Comparison of ENCODE assay signal across 8 mouse cellular contexts in the genomic region with DNA sequence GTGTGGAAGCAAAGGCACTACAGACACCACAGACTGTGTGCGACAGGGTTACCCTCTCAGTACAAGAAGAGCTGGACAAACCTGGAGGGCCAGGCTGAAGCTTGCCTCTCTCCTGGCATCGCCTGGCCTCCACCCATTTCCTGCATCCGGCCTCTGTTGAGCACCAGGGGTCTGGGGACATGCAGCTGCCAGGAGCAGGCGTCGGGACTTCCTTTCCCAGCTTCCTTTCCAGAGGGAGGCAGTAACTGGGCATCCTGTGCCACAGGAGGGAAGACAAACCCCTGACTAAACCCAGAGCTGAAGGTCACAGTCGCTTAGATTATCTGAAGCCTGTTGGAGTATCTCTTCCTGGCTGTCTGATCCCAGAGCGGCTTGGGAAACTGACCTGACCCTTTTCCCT. TPM values are rescaled to one million over a fixed set of nuclear protein-coding genes. Genes with fewer than 3 reads are reported as not detected.
DNase-seq lines count a peak whose midpoint lies in the region; ATAC-seq and TF ChIP-seq lines count a peak whose summit lies in the region.
"Had no signal": no experiment of that assay in that cellular context is flagged by ENCODE, and none has a peak within 500 bp of the region (broad histone marks: within the 10 kb centered on the region; RNA-seq: fewer than 3 reads in every experiment).

No protein-coding gene starts in this region.

- H3K4me1 ChIP-seq in lung, adult 2 months (ENCODE audit: control insufficient read depth, insufficient read depth, low read length) = peaks cover 9% of the 10 kb centered on the region
- peaks cover 17% of the 10 kb centered on the region for H3K4me1 ChIP-seq in heart, embryonic 16.5 days (ENCODE audit: control insufficient read depth, insufficient read depth, low read length)
- H3K4me1 ChIP-seq: hindbrain, embryonic 12.5 days had no signal

- H3K4me3 ChIP-seq in lung, adult 2 months (replicated peaks; ENCODE audit: extremely low read depth, low read depth, low read length) = no peak overlapping the region
- H3K4me3 ChIP-seq in heart, embryonic 16.5 days (ENCODE audit: low read length) = no peak overlapping the region
- H3K4me3 ChIP-seq: hindbrain, embryonic 12.5 days had no signal

- TF ChIP-seq POLR2A in lung, adult 2 months (IDR thresholded peaks at IDR 0.05; ENCODE audit: borderline replicate concordance, extremely low read depth, low read depth, low read length) = no peak

- DNase-seq in lung, adult 18-20 months = peak; percentile 72 to 84
- no peak for DNase-seq in lung, adult 2 months
- DNase-seq in kidney, postnatal 10 days = peak; percentile 68
- peak; percentile 85 for DNase-seq in lung, postnatal 25 days (ENCODE audit: low spot score)
- no peak for DNase-seq in ovary, postnatal 10 days (ENCODE audit: low spot score)
- DNase-seq in urinary bladder, postnatal 36 days (ENCODE audit: low spot score in 2 of 2) = no peak

- H3K36me3 ChIP-seq in heart, embryonic 16.5 days (ENCODE audit: control insufficient read depth, insufficient read depth) = no peaks in the 10 kb centered on the region
- H3K36me3 ChIP-seq: hindbrain, embryonic 12.5 days had no signal

- WGBS in lung, adult 2 months = 38% methylated on average over 7 of the region's 7 CpGs
- WGBS in heart, embryonic 16.5 days = 51% methylated on average over 7 of the region's 7 CpGs

- H3K9me3 ChIP-seq in heart, embryonic 16.5 days (replicated peaks; ENCODE audit: control insufficient read depth, low read length) = no peaks in the 10 kb centered on the region
- H3K9me3 ChIP-seq: hindbrain, embryonic 12.5 days had no signal

- H3K4me2 ChIP-seq in heart, embryonic 16.5 days (ENCODE audit: low read depth, low read length) = no peak overlapping the region
- H3K4me2 ChIP-seq: hindbrain, embryonic 12.5 days had no signal

- no peaks in the 10 kb centered on the region for H3K27me3 ChIP-seq in heart, embryonic 16.5 days (ENCODE audit: control insufficient read depth, insufficient read depth, low read length)
- H3K27me3 ChIP-seq: hindbrain, embryonic 12.5 days had no signal

- ATAC-seq in heart, embryonic 16.5 days (replicated peaks; ENCODE audit: extremely low read depth, insufficient read depth, low FRiP score) = no peak

- no peak for TF ChIP-seq CTCF in lung, adult 2 months (IDR thresholded peaks at IDR 0.05; ENCODE audit: insufficient read depth, low read length)

- H3K27ac ChIP-seq in heart, embryonic 16.5 days (ENCODE audit: low read length) = peak overlapping the region; percentile 8; the same call in 1 of the 2 replicates
- H3K27ac ChIP-seq: hindbrain, embryonic 12.5 days had no signal

- no peak overlapping the region for H3K9ac ChIP-seq in heart, embryonic 16.5 days (ENCODE audit: low read length)
- H3K9ac ChIP-seq: hindbrain, embryonic 12.5 days had no signal

RNA-seq across cellular contexts. Expression of a gene that starts 15.8 kb away (rescaled TPM):
- 9.7 and 11.3 TPM in 2 replicates for polyA plus RNA-seq in lung, adult 2 months (2012; rRNA removed)
- polyA plus RNA-seq in heart, embryonic 16.5 days (2015; fragmentation: Nextera tagmentation; extraction: Ambion mirVana) = 6.7 and 8.1 TPM in 2 replicates

RNA-seq across cellular contexts. Expression of a gene that starts 20.1 kb away (rescaled TPM):
- 3.3 and 6.5 TPM in 2 replicates for polyA plus RNA-seq in lung, adult 2 months (2012; rRNA removed)
- 0.55 and 0.62 TPM in 2 replicates for polyA plus RNA-seq in heart, embryonic 16.5 days (2015; fragmentation: Nextera tagmentation; extraction: Ambion mirVana)

RNA-seq across cellular contexts. Expression of a gene that starts 49.7 kb away (rescaled TPM):
- 4.4 and 4.5 TPM in 2 replicates for polyA plus RNA-seq in lung, adult 2 months (2012; rRNA removed)
- polyA plus RNA-seq in heart, embryonic 16.5 days (2015; fragmentation: Nextera tagmentation; extraction: Ambion mirVana) = 1.2 and 1.3 TPM in 2 replicates

RNA-seq across cellular contexts. Expression of a gene that starts 57.6 kb away (rescaled TPM):
- 27.7 and 28.3 TPM in 2 replicates for polyA plus RNA-seq in lung, adult 2 months (2012; rRNA removed)
- 77.4 and 83.3 TPM in 2 replicates for polyA plus RNA-seq in heart, embryonic 16.5 days (2015; fragmentation: Nextera tagmentation; extraction: Ambion mirVana)

RNA-seq across cellular contexts. Expression of a gene that starts 57.9 kb away (rescaled TPM):
- 121 and 126 TPM in 2 replicates for polyA plus RNA-seq in lung, adult 2 months (2012; rRNA removed)
- 479 and 487 TPM in 2 replicates for polyA plus RNA-seq in heart, embryonic 16.5 days (2015; fragmentation: Nextera tagmentation; extraction: Ambion mirVana)

Comparison
In these comparisons a context has a peak if more than half of its experiments do, and no peak if none do; other contexts are left out.
1. DNase-seq: peak in lung, adult 18-20 months (2 of 2), kidney, postnatal 10 days (single experiment) and lung, postnatal 25 days (single experiment); none in lung, adult 2 months (single experiment), ovary, postnatal 10 days (single experiment) and urinary bladder, postnatal 36 days (0 of 2).